15 mouse cellular contexts compared by ENCODE assay signal in the genomic region with DNA sequence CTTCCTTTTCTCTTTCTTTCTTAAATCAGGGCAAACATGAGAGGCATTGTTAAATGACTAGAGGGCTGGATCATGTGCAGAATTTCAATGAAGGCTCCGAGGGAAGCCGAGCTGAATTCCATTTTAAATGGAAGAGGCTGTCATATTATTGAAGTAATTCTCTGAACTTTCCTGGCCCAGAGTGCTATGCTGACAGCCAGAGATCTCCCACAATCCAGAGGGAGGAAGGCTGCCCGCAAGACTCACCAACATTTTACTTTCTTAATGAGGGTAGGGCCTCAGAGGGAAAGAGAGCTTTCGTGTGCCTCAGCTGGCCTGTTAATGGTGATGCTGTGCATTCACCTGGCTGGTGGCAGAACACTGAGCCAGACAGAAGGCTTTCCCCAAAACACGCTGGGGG.
DNase-seq lines count a peak whose midpoint lies in the region; ATAC-seq and TF ChIP-seq lines count a peak whose summit lies in the region.
"Had no signal": no experiment of that assay in that cellular context is flagged by ENCODE, and none has a peak within 500 bp of the region (broad histone marks: within the 10 kb centered on the region; RNA-seq: fewer than 3 reads in every experiment).

No protein-coding gene starts in this region.

- DNase-seq in forebrain, embryonic 11.5 days (ENCODE audit: low spot score) = no peak
- DNase-seq in forebrain, embryonic 10.5 days (ENCODE audit: extremely low spot score, low spot score) = no peak
- no peak for DNase-seq in hindbrain, embryonic 14.5 days (ENCODE audit: low spot score)
- DNase-seq in lung, postnatal 4 days = no peak
- no peak for DNase-seq in layer of hippocampus, adult 11-12 months (ENCODE audit: low spot score)
- DNase-seq in left cerebral cortex, postnatal 10 days (ENCODE audit: extremely low spot score in 1 of 2, low spot score in 2 of 2) = no peak
- DNase-seq: adrenal gland, postnatal 14 days; liver, postnatal 0 days had no signal

- H3K9ac ChIP-seq in forebrain, embryonic 11.5 days (ENCODE audit: low read length) = no peak overlapping the region
- H3K9ac ChIP-seq in forebrain, embryonic 12.5 days = no peak overlapping the region
- H3K9ac ChIP-seq in hindbrain, embryonic 14.5 days = no peak overlapping the region
- H3K9ac ChIP-seq: embryonic facial prominence, embryonic 15.5 days; heart, embryonic 15.5 days; limb, embryonic 12.5 days; liver, postnatal 0 days had no signal

- no peaks in the 10 kb centered on the region for H3K79me2 ChIP-seq in myocyte (ENCODE audit: control insufficient read depth, insufficient read depth)

- intact Hi-C loops in left cerebral cortex, postnatal 10 days (cut with DNase I) = no loop called here

- H3K4me2 ChIP-seq in forebrain, embryonic 11.5 days (ENCODE audit: low read depth, low read length, severe bottlenecking) = no peak overlapping the region
- H3K4me2 ChIP-seq in forebrain, embryonic 12.5 days = 0 out of 2 replicates have a peak overlapping the region, but pooled peaks have one; percentile 17
- 0 out of 2 replicates have a peak overlapping the region, but pooled peaks have one; percentile 4 for H3K4me2 ChIP-seq in hindbrain, embryonic 14.5 days (replicated peaks)
- H3K4me2 ChIP-seq in myocyte (ENCODE audit: low read depth) = peak overlapping the region; percentile 9
- H3K4me2 ChIP-seq: embryonic facial prominence, embryonic 15.5 days; heart, embryonic 15.5 days; limb, embryonic 12.5 days had no signal

- H3ac ChIP-seq in myocyte (ENCODE audit: control insufficient read depth, insufficient read length) = no peak overlapping the region

- no peak overlapping the region for H3K4me3 ChIP-seq in forebrain, embryonic 11.5 days (ENCODE audit: low read depth, low read length)
- H3K4me3 ChIP-seq in forebrain, embryonic 10.5 days = no peak overlapping the region
- H3K4me3 ChIP-seq in forebrain, embryonic 12.5 days (replicated peaks) = no peak overlapping the region
- H3K4me3 ChIP-seq in hindbrain, embryonic 14.5 days (replicated peaks; ENCODE audit: low read length) = no peak overlapping the region
- H3K4me3 ChIP-seq in myocyte = no peak overlapping the region
- H3K4me3 ChIP-seq: embryonic facial prominence, embryonic 15.5 days; heart, embryonic 15.5 days; limb, embryonic 12.5 days had no signal

- H3K27ac ChIP-seq in forebrain, embryonic 11.5 days (ENCODE audit: low read depth, low read length) = 0 out of 2 replicates have a peak overlapping the region, but pooled peaks have one; percentile 18
- no peak overlapping the region for H3K27ac ChIP-seq in forebrain, embryonic 10.5 days
- peak overlapping the region; percentile 65 for H3K27ac ChIP-seq in forebrain, embryonic 12.5 days
- H3K27ac ChIP-seq in hindbrain, embryonic 14.5 days = peak overlapping the region; percentile 69
- H3K27ac ChIP-seq: embryonic facial prominence, embryonic 15.5 days; heart, embryonic 15.5 days; kidney, postnatal 0 days; limb, embryonic 12.5 days had no signal

- peak; percentile 36; the same call in 1 of the 2 replicates for ATAC-seq in forebrain, embryonic 11.5 days (replicated peaks; ENCODE audit: low FRiP score)
- peak; percentile 60; the same call in 1 of the 2 replicates for ATAC-seq in forebrain, embryonic 12.5 days (ENCODE audit: low FRiP score)
- ATAC-seq in hindbrain, embryonic 14.5 days (ENCODE audit: low FRiP score) = peak; percentile 55; the same call in 1 of the 2 replicates
- ATAC-seq: inflammation-experienced regulatory T-cells, adult 6 months; liver, postnatal 0 days had no signal

- no peak for TF ChIP-seq POLR2A in myocyte (IDR thresholded peaks at IDR 0.05; ENCODE audit: insufficient read length, low read depth)

- 60% methylated on average over 5 of the region's 5 CpGs for WGBS in forebrain, embryonic 11.5 days
- WGBS in forebrain, embryonic 10.5 days = 88% methylated on average over 5 of the region's 5 CpGs
- 38% methylated on average over 5 of the region's 5 CpGs for WGBS in forebrain, embryonic 12.5 days
- WGBS in hindbrain, embryonic 14.5 days = 27% methylated on average over 5 of the region's 5 CpGs

- no peaks in the 10 kb centered on the region for H3K36me3 ChIP-seq in forebrain, embryonic 11.5 days (ENCODE audit: control insufficient read depth, insufficient read depth, low read length)
- H3K36me3 ChIP-seq in forebrain, embryonic 10.5 days (replicated peaks) = no peaks in the 10 kb centered on the region
- H3K36me3 ChIP-seq in forebrain, embryonic 12.5 days (replicated peaks) = no peaks in the 10 kb centered on the region
- no peaks in the 10 kb centered on the region for H3K36me3 ChIP-seq in hindbrain, embryonic 14.5 days (replicated peaks; ENCODE audit: control insufficient read depth, insufficient read depth)
- no peaks in the 10 kb centered on the region for H3K36me3 ChIP-seq in myocyte (ENCODE audit: control insufficient read depth, insufficient read depth)
- H3K36me3 ChIP-seq: embryonic facial prominence, embryonic 15.5 days; heart, embryonic 15.5 days; limb, embryonic 12.5 days had no signal

- H3K27me3 ChIP-seq in forebrain, embryonic 11.5 days (ENCODE audit: control insufficient read depth, insufficient read depth, low read length) = no peaks in the 10 kb centered on the region
- H3K27me3 ChIP-seq in forebrain, embryonic 10.5 days (ENCODE audit: poor library complexity, severe bottlenecking) = no peaks in the 10 kb centered on the region
- H3K27me3 ChIP-seq in forebrain, embryonic 12.5 days = no peaks in the 10 kb centered on the region
- H3K27me3 ChIP-seq in hindbrain, embryonic 14.5 days (ENCODE audit: control insufficient read depth, insufficient read depth, low read length) = no peaks in the 10 kb centered on the region
- H3K27me3 ChIP-seq in myocyte (ENCODE audit: control insufficient read depth, insufficient read depth, insufficient read length) = no peaks in the 10 kb centered on the region
- H3K27me3 ChIP-seq: embryonic facial prominence, embryonic 15.5 days; heart, embryonic 15.5 days; limb, embryonic 12.5 days had no signal

- H3K4me1 ChIP-seq in forebrain, embryonic 11.5 days (replicated peaks; ENCODE audit: control insufficient read depth, insufficient read depth, low read length) = 0 out of 2 replicates have a peak, but pooled peaks cover 3% of the 10 kb centered on the region
- H3K4me1 ChIP-seq in forebrain, embryonic 10.5 days = peaks cover 18% of the 10 kb centered on the region
- peaks cover 24% of the 10 kb centered on the region for H3K4me1 ChIP-seq in forebrain, embryonic 12.5 days
- peaks cover 20% of the 10 kb centered on the region for H3K4me1 ChIP-seq in hindbrain, embryonic 14.5 days (replicated peaks; ENCODE audit: control insufficient read depth, insufficient read depth, low read length)
- H3K4me1 ChIP-seq: embryonic facial prominence, embryonic 15.5 days; limb, embryonic 12.5 days had no signal

- H3K9me3 ChIP-seq in forebrain, embryonic 11.5 days (ENCODE audit: control insufficient read depth, low read length) = no peaks in the 10 kb centered on the region
- no peaks in the 10 kb centered on the region for H3K9me3 ChIP-seq in forebrain, embryonic 10.5 days
- no peaks in the 10 kb centered on the region for H3K9me3 ChIP-seq in forebrain, embryonic 12.5 days
- H3K9me3 ChIP-seq in hindbrain, embryonic 14.5 days (ENCODE audit: control insufficient read depth, low read length) = no peaks in the 10 kb centered on the region
- H3K9me3 ChIP-seq: embryonic facial prominence, embryonic 15.5 days; heart, embryonic 15.5 days; limb, embryonic 12.5 days had no signal

TF ChIP-seq in myocyte, 11 proteins besides CTCF, POLR2A, EP300 and RAD21:
- TF ChIP-seq MYOG (IDR thresholded peaks at IDR 0.05; ENCODE audit: control insufficient read depth in 1 of 3, insufficient read depth in 1 of 3, insufficient read length in 2 of 3, low read depth in 2 of 3) = no peak
- no peak for TF ChIP-seq POLR2AphosphoS2 (IDR thresholded peaks at IDR 0.05; ENCODE audit: insufficient read length, low read depth)
